Mouse (Mus musculus) kidney, postnatal 0 days (tissue): Measurements from ENCODE around the gene Panx2. TPM values are rescaled to one million over a fixed set of nuclear protein-coding genes. Genes with fewer than 3 reads are reported as not detected.

Experiments
- ATAC-seq: fragments of 200-750 bp; cut with Nextera tagmentation; replicated peaks from 2 replicates; pipeline ENCODE4 v1.8.0; 2017; ENCODE audit warnings: low read depth, moderate number of reproducible peaks, moderate TSS enrichment, moderate library complexity; ENCODE audit not compliant: low FRiP score
- DNase-seq: peaks from one replicate; pipeline ENCODE4 v3.0.0-alpha.2; 2016; ENCODE audit warnings: low spot score
- H3K27ac ChIP-seq: fragments of 300-500 bp; sonication (generic); 2 replicates; pipeline ENCODE4 v1.5.1; 2014; ENCODE audit warnings: mild to moderate bottlenecking
- H3K27me3 ChIP-seq: fragments of 300-500 bp; sonication (generic); 2 replicates; pipeline ENCODE4 v1.6.1; 2014; ENCODE audit warnings: low read length, mixed read lengths; ENCODE audit not compliant: insufficient read depth
- H3K36me3 ChIP-seq: fragments of 300-500 bp; sonication (generic); 2 replicates; pipeline ENCODE4 v1.6.1; 2014; ENCODE audit warnings: low read length, mixed read lengths; ENCODE audit not compliant: insufficient read depth
- H3K4me1 ChIP-seq: fragments of 300-500 bp; sonication (generic); replicated peaks from 2 replicates; pipeline ENCODE4 v1.6.1; 2014; ENCODE audit warnings: antibody characterized with exemption, low read length, mixed read lengths; ENCODE audit not compliant: insufficient read depth
- H3K4me2 ChIP-seq: fragments of 300-500 bp; sonication (generic); 2 replicates; pipeline ENCODE4 v1.6.1; 2014; ENCODE audit warnings: mild to moderate bottlenecking, low read length, moderate library complexity, mixed read lengths
- H3K4me3 ChIP-seq: fragments of 300-500 bp; sonication (generic); replicated peaks from 2 replicates; pipeline ENCODE4 v1.5.1; 2014; ENCODE audit warnings: low read depth, low read length
- H3K9ac ChIP-seq: fragments of 300-500 bp; sonication (generic); 2 replicates; pipeline ENCODE4 v1.6.1; 2014; ENCODE audit warnings: low read depth, low read length
- H3K9me3 ChIP-seq: fragments of 300-500 bp; sonication (generic); replicated peaks from 2 replicates; pipeline ENCODE4 v1.6.1; 2016; ENCODE audit warnings: low read length, inconsistent platforms, mixed read lengths
- CTCF ChIP-seq: IDR thresholded peaks from 2 replicates; pipeline ENCODE4 v1.5.1; 2016; ENCODE audit warnings: antibody characterized with exemption, low read depth, mild to moderate bottlenecking, moderate library complexity
- WGBS: fragments of 180-500 bp; shearing (Covaris S2); extraction: QIAGEN DNeasy Blood & Tissue Kit; methylation state at CpG from one replicate; pipeline ENCODE4 v1.1.7; 2014; 5-methylcytosine and 5-hydroxymethylcytosine counted together
- polyA plus RNA-seq: library from polyadenylated mRNA; unstranded; fragments of >200 nt; fragmentation: Nextera tagmentation; extraction: Ambion mirVana; gene quantifications from 2 replicates; pipeline ENCODE4 v1.2.1, GENCODE M21; 2015

The Panx2 gene
- polyA plus RNA-seq, 1 experiment from 2014 or later: 0.04 TPM

GRCm38 (mm10) chr15:89063001-89063400 lies 3.5 kb downstream of the Panx2 start:
- Histone ChIP-seq H3K9ac (no peak overlapping the region), H3K27me3 (peaks cover 19% of the 10 kb centered on the region), H3K9me3 (no peaks in the 10 kb centered on the region), H3K27ac (no peak overlapping the region), H3K4me2 (no peak overlapping the region), H3K4me3 (no peak overlapping the region), H3K4me1 (no peaks in the 10 kb centered on the region; the same call in 1 of the 2 replicates), H3K36me3 (no peaks in the 10 kb centered on the region)
- WGBS: 67% methylated on average over 7 of the region's 7 CpGs
- no peak for ATAC-seq
- no peak for TF ChIP-seq CTCF
- DNase-seq: no peak

DNA sequence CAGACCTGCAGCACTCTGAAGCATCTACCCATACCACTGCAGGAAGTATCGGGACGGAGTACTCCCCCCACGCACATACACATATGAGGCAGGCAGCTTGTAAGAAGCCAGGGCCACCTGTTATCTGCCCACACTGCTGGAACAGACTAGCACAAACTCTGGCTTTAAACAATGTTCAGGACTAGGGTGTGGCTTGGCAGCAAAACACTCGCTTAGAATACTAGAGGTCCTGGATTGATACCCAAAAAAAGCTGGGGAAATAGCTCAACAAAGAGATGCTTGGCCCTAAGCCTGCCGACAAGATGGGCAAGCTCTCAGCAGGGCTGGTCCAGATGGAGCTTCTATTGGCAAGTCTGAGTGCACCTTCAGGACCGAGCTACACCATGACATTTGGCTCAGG lies 4.0 kb downstream of the Panx2 start:
- no peak overlapping the region for H3K4me2 ChIP-seq
- H3K27me3 ChIP-seq: peaks cover 16% of the 10 kb centered on the region; the same call in 1 of the 2 replicates
- 61% methylated on average over 6 of the region's 6 CpGs for WGBS
- H3K9me3 ChIP-seq: no peaks in the 10 kb centered on the region
- no peaks in the 10 kb centered on the region for H3K36me3 ChIP-seq
- DNase-seq (no peak), ATAC-seq (no peak)
- H3K27ac ChIP-seq: no peak overlapping the region
- H3K9ac ChIP-seq: no peak overlapping the region
- no peak for TF ChIP-seq CTCF
- H3K4me1 ChIP-seq: no peaks in the 10 kb centered on the region; the same call in 1 of the 2 replicates
- no peak overlapping the region for H3K4me3 ChIP-seq

- no peak for TF ChIP-seq CTCF
- H3K27me3 ChIP-seq: peaks cover 11% of the 10 kb centered on the region; the same call in 1 of the 2 replicates
Observed at GRCm38 (mm10) chr15:89064891-89065290, 5.4 kb downstream of the Panx2 start.

GRCm38 (mm10) chr15:89067609-89068008 lies 8.1 kb downstream of the Panx2 start:
- Histone ChIP-seq H3K9me3 (no peaks in the 10 kb centered on the region), H3K27ac (no peak overlapping the region), H3K36me3 (no peaks in the 10 kb centered on the region), H3K4me2 (peak overlapping the region; percentile 34), H3K27me3 (0 out of 2 replicates have a peak, but pooled peaks cover 3% of the 10 kb centered on the region), H3K9ac (no peak overlapping the region), H3K4me1 (no peaks in the 10 kb centered on the region; the same call in 1 of the 2 replicates), H3K4me3 (peak overlapping the region; percentile 20)
- ATAC-seq: no peak
- DNase-seq: no peak
- no peak for TF ChIP-seq CTCF
- WGBS: 27% methylated on average over 32 of the region's 35 CpGs

More at GRCm38 (mm10) chr15:89064891-89065290, 5.4 kb downstream of the Panx2 start:
- no peak overlapping the region for H3K9ac ChIP-seq
- H3K27ac ChIP-seq: no peak overlapping the region
- DNase-seq (no peak), ATAC-seq (no peak)
- H3K4me1 ChIP-seq: no peaks in the 10 kb centered on the region; the same call in 1 of the 2 replicates
- 94% methylated on average over 5 of the region's 5 CpGs for WGBS
- H3K36me3 ChIP-seq: no peaks in the 10 kb centered on the region
- no peaks in the 10 kb centered on the region for H3K9me3 ChIP-seq
- H3K4me2 ChIP-seq: no peak overlapping the region
- H3K4me3 ChIP-seq: no peak overlapping the region

DNA sequence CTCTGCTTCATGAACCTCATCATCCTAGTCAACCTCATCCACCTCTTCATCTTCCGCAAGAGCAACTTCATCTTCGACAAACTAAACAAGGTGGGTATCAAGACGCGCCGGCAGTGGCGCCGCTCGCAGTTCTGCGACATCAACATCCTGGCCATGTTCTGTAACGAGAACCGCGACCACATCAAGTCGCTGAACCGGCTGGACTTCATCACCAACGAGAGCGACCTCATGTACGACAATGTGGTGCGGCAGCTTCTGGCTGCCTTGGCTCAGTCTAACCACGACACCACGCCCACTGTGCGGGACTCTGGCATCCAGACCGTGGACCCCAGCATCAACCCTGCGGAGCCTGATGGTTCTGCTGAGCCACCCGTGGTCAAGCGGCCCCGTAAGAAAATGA lies 8.7 kb downstream of the Panx2 start:
- WGBS: 31% methylated on average over 26 of the region's 26 CpGs
- H3K4me1 ChIP-seq: no peaks in the 10 kb centered on the region; the same call in 1 of the 2 replicates
- peak overlapping the region; percentile 20; the same call in 1 of the 2 replicates for H3K4me3 ChIP-seq
- H3K36me3 ChIP-seq: no peaks in the 10 kb centered on the region
- H3K9me3 ChIP-seq: no peaks in the 10 kb centered on the region
- DNase-seq (no peak), ATAC-seq (no peak)
- H3K9ac ChIP-seq: no peak overlapping the region
- peak overlapping the region; percentile 34 for H3K4me2 ChIP-seq
- H3K27ac ChIP-seq: no peak overlapping the region
- TF ChIP-seq CTCF: no peak
- 0 out of 2 replicates have a peak, but pooled peaks cover 3% of the 10 kb centered on the region for H3K27me3 ChIP-seq

DNA sequence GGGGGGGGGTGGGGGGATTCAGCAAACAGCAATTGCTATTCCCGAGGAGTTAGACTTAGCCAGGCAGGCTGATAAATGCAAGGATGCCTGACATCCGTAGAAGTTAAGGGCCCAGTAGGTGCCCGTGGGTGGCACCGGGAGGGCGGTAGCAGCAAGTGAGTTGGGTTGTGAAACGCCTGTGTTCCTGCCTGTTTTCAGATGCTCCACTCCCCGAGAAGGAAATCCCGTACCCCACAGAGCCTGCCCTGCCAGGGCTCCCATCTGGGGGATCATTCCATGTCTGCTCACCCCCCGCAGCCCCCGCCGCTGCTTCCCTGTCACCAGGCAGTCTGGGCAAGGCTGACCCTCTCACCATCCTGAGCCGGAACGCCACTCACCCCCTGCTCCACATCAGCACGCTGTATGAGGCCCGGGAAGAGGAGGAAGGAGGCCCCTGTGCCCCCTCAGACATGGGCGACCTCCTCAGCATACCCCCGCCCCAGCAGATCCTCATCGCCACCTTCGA lies 9.9 kb downstream of the Panx2 start:
- DNase-seq (no peak), ATAC-seq (no peak)
- TF ChIP-seq CTCF: no peak
- no peak overlapping the region for H3K4me3 ChIP-seq
- no peaks in the 10 kb centered on the region for H3K9me3 ChIP-seq
- no peaks in the 10 kb centered on the region for H3K36me3 ChIP-seq
- H3K27me3 ChIP-seq: 0 out of 2 replicates have a peak, but pooled peaks cover 3% of the 10 kb centered on the region
- 75% methylated on average over 19 of the region's 19 CpGs for WGBS
- no peak overlapping the region for H3K9ac ChIP-seq
- no peak overlapping the region for H3K4me2 ChIP-seq
- no peak overlapping the region for H3K27ac ChIP-seq
- no peaks in the 10 kb centered on the region; the same call in 1 of the 2 replicates for H3K4me1 ChIP-seq

GRCm38 (mm10) chr15:89070606-89071005 lies 11.1 kb downstream of the Panx2 start:
- no peaks in the 10 kb centered on the region for H3K36me3 ChIP-seq
- no peak overlapping the region for H3K4me2 ChIP-seq
- ATAC-seq (no peak), DNase-seq (no peak)
- WGBS: 69% methylated on average over 24 of the region's 24 CpGs
- no peak overlapping the region for H3K4me3 ChIP-seq
- H3K9ac ChIP-seq: no peak overlapping the region
- 0 out of 2 replicates have a peak, but pooled peaks cover 3% of the 10 kb centered on the region for H3K27me3 ChIP-seq
- no peak for TF ChIP-seq CTCF
- no peak overlapping the region for H3K27ac ChIP-seq
- no peaks in the 10 kb centered on the region; the same call in 1 of the 2 replicates for H3K4me1 ChIP-seq
- no peaks in the 10 kb centered on the region for H3K9me3 ChIP-seq
